Mouse (Mus musculus) Patski (cell line): ENCODE measurements around the gene Polr2c. TPM values are rescaled to one million over a fixed set of nuclear protein-coding genes. Genes with fewer than 3 reads are reported as not detected.

ENCODE experiments used
- ATAC-seq: fragments of 100-300 bp; one replicate; pipeline ENCODE4 v1.8.0; 2021
- CTCF ChIA-PET: fragments of 350-600 bp; sonication (Branson Sonifier 250); formaldehyde crosslinking; loops from one replicate; lab custom pipeline; 2022; ENCODE audit warnings: inconsistent platforms; lab: Charles Lee
- POLR2A ChIA-PET: fragments of 350-600 bp; sonication (Branson Sonifier 250); formaldehyde crosslinking; loops from one replicate; lab custom pipeline; 2022; ENCODE audit warnings: antibody characterized with exemption, inconsistent platforms; lab: Charles Lee
- DNase-seq: peaks from one replicate; pipeline ENCODE4 v3.0.0-alpha.2; 2011; ENCODE audit warnings: low read depth, low spot score
- H3K27me3 ChIP-seq: fragments of 371-371 bp; one replicate; pipeline ENCODE4 v1.5.1; 2021
- CTCF ChIP-seq: fragments of 100-300 bp; IDR thresholded peaks from one replicate; pipeline ENCODE4 v1.5.1; 2021
- in situ Hi-C: fragments of 300-500 bp; cut with MboI; formaldehyde crosslinking; loops from 3 replicates; pipeline ENCODE4 v1.11.1; 2018; ENCODE audit warnings: low pct_unique_long_range_greater_than_20kb, mixed read lengths
- polyA plus RNA-seq: library from polyadenylated mRNA; unstranded; gene quantifications from one replicate; pipeline ENCODE4 v1.2.3, GENCODE M21; 2021

Gene Polr2c
- polyA plus RNA-seq, 1 experiment from 2014 or later = 110 TPM

GRCm38 (mm10) chr8:94900617-94901016 lies 43.4 kb downstream of the Polr2c start:
- no peak for TF ChIP-seq CTCF
- ChIA-PET POLR2A (interaction anchor here (0.9 to 1.3 kb wide), 3 partner anchors 9 to 25 kb away, joined by 3 to 4 read pairs (median 3); partner anchors contain the start of gene Dok4), CTCF (interaction anchor here (1.3 kb wide), 1 partner anchor 26 kb away, joined by 5 read pairs; no protein-coding TSS in a partner anchor)
- ATAC-seq (no peak), DNase-seq (no peak)
- H3K27me3 ChIP-seq = no peaks in the 10 kb centered on the region
- in situ Hi-C loops = no loop called here

- ChIA-PET CTCF (interaction anchor here (1.3 kb wide), 1 partner anchor 26 kb away, joined by 5 read pairs; no protein-coding TSS in a partner anchor), POLR2A (interaction anchor here (0.9 to 1.3 kb wide), 3 partner anchors 10 to 25 kb away, joined by 3 to 4 read pairs (median 3); partner anchors contain the start of gene Dok4)
- H3K27me3 ChIP-seq = no peaks in the 10 kb centered on the region
- in situ Hi-C loops = no loop called here
- DNase-seq (no peak), ATAC-seq (no peak)
- no peak for TF ChIP-seq CTCF
These were observed 43.8 kb downstream of the Polr2c start for GRCm38 (mm10) chr8:94901031-94901430.

- no peaks in the 10 kb centered on the region for H3K27me3 ChIP-seq
- ChIA-PET CTCF (interaction anchor here (1.0 to 5.8 kb wide), 4 partner anchors 15 to 200 kb away, joined by 3 to 41 read pairs (median 3); partner anchors contain the start of gene Dok4), POLR2A (interaction anchor here (0.7 to 4.0 kb wide), 4 partner anchors 28 to 127 kb away, joined by 3 to 22 read pairs (median 6); partner anchors contain the start of gene Dok4)
- in situ Hi-C loops = no loop called here
- peak; percentile 87 for ATAC-seq
- peak; percentile 93 for DNase-seq
- no peak for TF ChIP-seq CTCF
These were observed 46.5 kb downstream of the Polr2c start for GRCm38 (mm10) chr8:94903709-94904108.

- peak; percentile 60 for ATAC-seq
- in situ Hi-C loops = loop anchor here (5.0 kb wide), 3 partner anchors 32 to 197 kb away; no protein-coding TSS in a partner anchor
- no peaks in the 10 kb centered on the region for H3K27me3 ChIP-seq
- DNase-seq = peak; percentile 82
- POLR2A ChIA-PET = interaction anchor here (0.7 to 4.0 kb wide), 5 partner anchors 23 to 128 kb away, joined by 3 to 22 read pairs (median 3); partner anchors contain the start of gene Dok4
- no peak for TF ChIP-seq CTCF
- CTCF ChIA-PET = interaction anchor here (0.7 to 5.8 kb wide), 5 partner anchors 31 to 90 kb away, joined by 3 to 41 read pairs (median 3); partner anchors contain the start of gene Dok4
These were observed 47.4 kb downstream of the Polr2c start for GRCm38 (mm10) chr8:94904450-94905175.

- POLR2A ChIA-PET = interaction anchor here (1.8 kb wide), 1 partner anchor 33 kb away, joined by 11 read pairs; no protein-coding TSS in a partner anchor
These were observed 50.5 kb downstream of the Polr2c start for GRCm38 (mm10) chr8:94907591-94908300.

GRCm38 (mm10) chr8:94908847-94909246 lies 51.6 kb downstream of the Polr2c start:
- in situ Hi-C loops = loop anchor here (5.0 kb wide), 3 partner anchors 37 to 202 kb away; no protein-coding TSS in a partner anchor
- DNase-seq = no peak
- peak; percentile 18 for ATAC-seq
- ChIA-PET CTCF (interaction anchor here (1.1 to 5.8 kb wide), 3 partner anchors 14 to 41 kb away, joined by 3 to 41 read pairs (median 4); partner anchors contain the start of genes Adgrg5 and Dok4), POLR2A (interaction anchor here (1.8 kb wide), 1 partner anchor 34 kb away, joined by 11 read pairs; no protein-coding TSS in a partner anchor)
- no peaks in the 10 kb centered on the region for H3K27me3 ChIP-seq
- TF ChIP-seq CTCF = no peak

More at GRCm38 (mm10) chr8:94907591-94908300, 50.5 kb downstream of the Polr2c start:
- CTCF ChIA-PET = interaction anchor here (1.0 to 5.8 kb wide), 5 partner anchors 9 to 45 kb away, joined by 3 to 41 read pairs (median 3); partner anchors contain the start of genes Adgrg5 and Dok4
- no peak for TF ChIP-seq CTCF
- in situ Hi-C loops = loop anchor here (5.0 kb wide), 3 partner anchors 35 to 200 kb away; no protein-coding TSS in a partner anchor
- DNase-seq = no peak
- no peaks in the 10 kb centered on the region for H3K27me3 ChIP-seq
- no peak for ATAC-seq

- CTCF ChIA-PET = no interaction called here
- POLR2A ChIA-PET = no interaction called here
- DNase-seq = no peak
These were observed 55.9 kb downstream of the Polr2c start for GRCm38 (mm10) chr8:94913061-94913660.

GRCm38 (mm10) chr8:94914256-94914655 lies 57.0 kb downstream of the Polr2c start:
- POLR2A ChIA-PET = no interaction called here
- in situ Hi-C loops = no loop called here
- CTCF ChIA-PET = no interaction called here
- no peaks in the 10 kb centered on the region for H3K27me3 ChIP-seq
- no peak for ATAC-seq
- DNase-seq = no peak
- TF ChIP-seq CTCF = no peak

More at GRCm38 (mm10) chr8:94913061-94913660, 55.9 kb downstream of the Polr2c start:
- no peak for ATAC-seq
- no peaks in the 10 kb centered on the region for H3K27me3 ChIP-seq
- in situ Hi-C loops = no loop called here
- no peak for TF ChIP-seq CTCF

- ATAC-seq (no peak), DNase-seq (no peak)
- ChIA-PET POLR2A (no interaction called here), CTCF (no interaction called here)
- TF ChIP-seq CTCF = no peak
- no peaks in the 10 kb centered on the region for H3K27me3 ChIP-seq
- in situ Hi-C loops = no loop called here
These were observed 57.5 kb downstream of the Polr2c start for GRCm38 (mm10) chr8:94914701-94915101.
